Mouse (Mus musculus) small intestine, adult 2 months (tissue): Measurements from ENCODE around the gene Gm27029.

Experiments used
- CTCF ChIP-seq: fragments of 200-500 bp; IDR thresholded peaks from 2 replicates; pipeline ENCODE4 v1.5.1; 2012; ENCODE audit warnings: low read depth, mild to moderate bottlenecking, control low read depth, inconsistent platforms, low read length, moderate library complexity, mixed read lengths; ENCODE audit not compliant: insufficient replicate concordance, insufficient read length; ENCODE audit errors: extremely low read depth
- POLR2A ChIP-seq: fragments of 200-500 bp; IDR thresholded peaks from 2 replicates; pipeline ENCODE4 v1.6.1; 2012; ENCODE audit warnings: low read depth, mild to moderate bottlenecking, control low read depth, inconsistent platforms, low read length, moderate library complexity

DNA sequence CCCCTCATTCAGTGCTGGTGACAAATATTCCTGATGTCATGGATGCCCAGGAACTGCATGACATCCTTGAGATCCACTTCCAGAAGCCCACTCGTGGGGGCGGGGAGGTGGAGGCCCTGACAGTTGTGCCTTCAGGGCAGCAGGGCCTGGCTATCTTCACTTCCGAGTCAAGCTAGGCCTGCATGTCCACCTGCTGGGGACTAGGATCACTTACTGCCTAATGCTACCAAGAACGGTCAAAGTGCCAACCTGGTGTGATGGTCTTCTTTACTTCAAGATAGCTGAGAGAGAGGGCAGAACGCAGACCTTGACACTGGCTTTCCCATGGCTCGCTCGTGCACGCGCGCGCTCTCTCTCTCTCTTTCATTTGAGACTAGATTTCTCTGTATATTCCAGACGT lies 33.6 kb upstream of the Gm27029 start:
- no peak for TF ChIP-seq CTCF
- no peak for TF ChIP-seq POLR2A
